Mouse (Mus musculus): ENCODE data around the gene Agrp. TPM values are rescaled to one million over a fixed set of nuclear protein-coding genes. Genes with fewer than 3 reads are reported as not detected.
A peak's percentile ranks its signal among the peaks of the same experiment; 100 is the strongest.

Agrp gene
- polyA plus RNA-seq (2012; rRNA removed) (1.0 and 1.7 TPM in 2 replicates), polyA plus RNA-seq (2014; fragmentation: Nextera tagmentation; extraction: Ambion mirVana) (2.5 and 2.6 TPM in 2 replicates)

- Histone ChIP-seq H3K4me2 (replicated peaks; ENCODE audit: low read depth, low read length, severe bottlenecking) (peak within 1 kb of the TSS; percentile 82), H3K36me3 (ENCODE audit: control insufficient read depth, insufficient read depth, low read length) (peaks cover 10% of the 10 kb centered on the region; the same call in 1 of the 2 replicates), H3K27ac (replicated peaks; ENCODE audit: low read depth, low read length) (peak within 1 kb of the TSS; percentile 100), H3K9ac (ENCODE audit: low read depth, low read length, severe bottlenecking) (peak within 1 kb of the TSS; percentile 100), H3K4me3 (replicated peaks; ENCODE audit: low read length) (peak within 1 kb of the TSS; percentile 96), H3K9me3 (ENCODE audit: control insufficient read depth, low read length) (no peaks in the 10 kb centered on the region), H3K27me3 (ENCODE audit: control insufficient read depth, insufficient read depth, low read length) (no peaks in the 10 kb centered on the region), H3K4me1 (ENCODE audit: control insufficient read depth, insufficient read depth, low read length) (peaks cover 16% of the 10 kb centered on the region)
- peak; percentile 61; the same call in 1 of the 2 replicates for TF ChIP-seq POLR2A (IDR thresholded peaks at IDR 0.05; ENCODE audit: borderline replicate concordance, extremely low read depth, insufficient read depth, insufficient read length)
- DNase-seq (ENCODE audit: low spot score): no peak
- WGBS: under 1% methylated on average over 39 of the region's 63 CpGs
- ATAC-seq (ENCODE audit: low FRiP score, low read depth): peak; percentile 32; the same call in 1 of the 2 replicates
Observed at GRCm38 (mm10) chr8:105636963-105637510, at the start of gene Agrp. TSS of gene Agrp (minus strand) at chr8:105637393.

DNA sequence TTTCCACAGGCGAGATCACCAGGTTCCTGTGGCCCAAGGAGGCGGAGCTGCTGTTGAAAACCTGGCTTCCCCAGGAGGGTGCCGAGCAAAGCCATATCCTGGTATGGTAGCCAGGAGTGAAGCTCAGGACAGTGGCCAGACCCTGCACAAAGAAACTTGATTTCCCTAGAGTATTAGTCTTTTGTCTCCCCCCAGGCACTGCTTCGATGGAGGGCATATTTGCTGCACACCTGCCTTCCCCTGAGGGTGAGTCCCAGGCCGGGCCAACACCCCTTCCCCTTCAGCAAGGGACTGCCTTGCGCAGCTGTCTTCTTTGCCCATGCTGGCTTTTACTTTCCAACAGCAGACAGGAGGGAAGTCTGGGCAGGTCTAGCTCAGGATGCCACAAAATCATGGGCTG is 49.4 kb upstream of the Agrp start:
- no peak overlapping the region for H3K4me2 ChIP-seq (replicated peaks; ENCODE audit: low read depth, low read length, severe bottlenecking)
- no peak overlapping the region for H3K4me3 ChIP-seq (replicated peaks; ENCODE audit: low read length)
- no peak for TF ChIP-seq POLR2A (IDR thresholded peaks at IDR 0.05; ENCODE audit: borderline replicate concordance, extremely low read depth, insufficient read depth, insufficient read length)
- H3K27ac ChIP-seq (replicated peaks; ENCODE audit: low read depth, low read length): no peak overlapping the region
- DNase-seq (ENCODE audit: low spot score): no peak
- no peak for ATAC-seq (ENCODE audit: low FRiP score, low read depth)
- H3K9me3 ChIP-seq (ENCODE audit: control insufficient read depth, low read length): no peaks in the 10 kb centered on the region
- H3K27me3 ChIP-seq (ENCODE audit: control insufficient read depth, insufficient read depth, low read length): no peaks in the 10 kb centered on the region
- 61% methylated on average over 6 of the region's 6 CpGs for WGBS
- peaks cover 5% of the 10 kb centered on the region; the same call in 1 of the 2 replicates for H3K4me1 ChIP-seq (ENCODE audit: control insufficient read depth, insufficient read depth, low read length)
- H3K36me3 ChIP-seq (ENCODE audit: control insufficient read depth, insufficient read depth, low read length): peaks cover 29% of the 10 kb centered on the region
- no peak overlapping the region for H3K9ac ChIP-seq (ENCODE audit: low read depth, low read length, severe bottlenecking)

DNA sequence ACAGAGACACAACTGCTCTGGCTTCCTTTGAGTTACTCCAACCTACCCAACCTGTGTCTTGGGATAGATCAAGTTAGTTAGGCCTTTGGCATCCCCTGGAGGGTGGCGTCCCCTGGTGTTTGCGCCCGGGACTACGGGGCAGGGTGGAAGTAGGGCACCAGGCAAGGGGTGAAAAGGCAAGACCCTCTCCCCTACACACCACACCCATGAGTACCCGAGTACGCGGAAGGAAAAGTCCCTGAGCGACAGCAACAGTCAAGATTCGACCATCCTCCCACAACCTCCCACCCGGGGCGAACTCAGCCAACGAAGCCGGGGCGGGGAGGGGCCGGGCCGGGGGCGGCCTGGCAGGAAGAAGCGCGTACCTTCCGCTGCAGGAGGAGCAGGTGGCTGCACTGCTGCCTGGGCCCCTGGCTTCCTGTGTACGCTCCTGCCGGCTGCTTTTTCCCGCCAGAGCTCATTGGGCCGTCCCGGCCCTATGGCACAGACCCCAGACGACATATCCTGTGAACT is 48.7 kb upstream of the Agrp start, which contains the start of gene Carmil2:
Carmil2 (plus strand) TSS at position 479 of the 513 bp plus-strand sequence.
- H3K36me3 ChIP-seq (ENCODE audit: control insufficient read depth, insufficient read depth, low read length): peaks cover 36% of the 10 kb centered on the region
- peak within 1 kb of the TSS; percentile 40 for H3K4me2 ChIP-seq (replicated peaks; ENCODE audit: low read depth, low read length, severe bottlenecking)
- H3K9ac ChIP-seq (ENCODE audit: low read depth, low read length, severe bottlenecking): peak within 1 kb of the TSS; percentile 21; the same call in 1 of the 2 replicates
- no peak for TF ChIP-seq POLR2A (IDR thresholded peaks at IDR 0.05; ENCODE audit: borderline replicate concordance, extremely low read depth, insufficient read depth, insufficient read length)
- H3K27ac ChIP-seq (replicated peaks; ENCODE audit: low read depth, low read length): no peak within 1 kb of the TSS
- WGBS: 5% methylated on average over 15 of the region's 26 CpGs
- H3K9me3 ChIP-seq (ENCODE audit: control insufficient read depth, low read length): no peaks in the 10 kb centered on the region
- no peak for DNase-seq (ENCODE audit: low spot score)
- H3K27me3 ChIP-seq (ENCODE audit: control insufficient read depth, insufficient read depth, low read length): no peaks in the 10 kb centered on the region
- H3K4me1 ChIP-seq (ENCODE audit: control insufficient read depth, insufficient read depth, low read length): peaks cover 5% of the 10 kb centered on the region; the same call in 1 of the 2 replicates
- H3K4me3 ChIP-seq (replicated peaks; ENCODE audit: low read length): peak within 1 kb of the TSS; percentile 9
- ATAC-seq (ENCODE audit: low FRiP score, low read depth): peak; percentile 36

DNA sequence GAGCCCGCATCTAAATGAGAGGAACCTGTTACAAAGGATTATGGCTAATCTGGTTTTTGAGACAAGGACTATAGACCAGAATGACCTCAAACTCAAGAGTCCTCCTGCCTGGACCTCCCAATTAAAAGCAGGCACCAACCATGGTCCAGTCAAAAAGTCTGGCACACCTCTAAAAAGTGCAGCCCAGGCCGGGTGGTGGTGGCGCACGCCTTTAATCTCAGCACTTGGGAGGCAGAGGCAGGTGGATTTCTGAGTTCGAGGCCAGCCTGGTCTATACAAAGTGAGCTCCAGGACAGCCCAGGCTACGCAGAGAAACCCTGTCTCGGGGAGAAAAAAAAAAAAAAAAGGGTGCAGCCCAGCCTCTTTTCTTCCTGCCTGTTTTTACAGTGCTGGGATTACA is 48.1 kb upstream of the Agrp start:
- H3K4me2 ChIP-seq (replicated peaks; ENCODE audit: low read depth, low read length, severe bottlenecking): no peak overlapping the region
- H3K9me3 ChIP-seq (ENCODE audit: control insufficient read depth, low read length): no peaks in the 10 kb centered on the region
- H3K36me3 ChIP-seq (ENCODE audit: control insufficient read depth, insufficient read depth, low read length): peaks cover 42% of the 10 kb centered on the region
- no peak for TF ChIP-seq POLR2A (IDR thresholded peaks at IDR 0.05; ENCODE audit: borderline replicate concordance, extremely low read depth, insufficient read depth, insufficient read length)
- 70% methylated on average over 7 of the region's 7 CpGs for WGBS
- no peak overlapping the region for H3K4me3 ChIP-seq (replicated peaks; ENCODE audit: low read length)
- H3K27me3 ChIP-seq (ENCODE audit: control insufficient read depth, insufficient read depth, low read length): no peaks in the 10 kb centered on the region
- H3K4me1 ChIP-seq (ENCODE audit: control insufficient read depth, insufficient read depth, low read length): peaks cover 5% of the 10 kb centered on the region; the same call in 1 of the 2 replicates
- DNase-seq (ENCODE audit: low spot score) (no peak), ATAC-seq (ENCODE audit: low FRiP score, low read depth) (no peak)
- H3K27ac ChIP-seq (replicated peaks; ENCODE audit: low read depth, low read length): no peak overlapping the region
- H3K9ac ChIP-seq (ENCODE audit: low read depth, low read length, severe bottlenecking): no peak overlapping the region

- ATAC-seq (ENCODE audit: low FRiP score, low read depth) (no peak), DNase-seq (ENCODE audit: low spot score) (no peak)
- Histone ChIP-seq H3K9me3 (ENCODE audit: control insufficient read depth, low read length) (no peaks in the 10 kb centered on the region), H3K36me3 (ENCODE audit: control insufficient read depth, insufficient read depth, low read length) (peaks cover 94% of the 10 kb centered on the region), H3K4me3 (replicated peaks; ENCODE audit: low read length) (no peak overlapping the region), H3K4me2 (replicated peaks; ENCODE audit: low read depth, low read length, severe bottlenecking) (no peak overlapping the region), H3K9ac (ENCODE audit: low read depth, low read length, severe bottlenecking) (no peak overlapping the region), H3K27ac (replicated peaks; ENCODE audit: low read depth, low read length) (no peak overlapping the region), H3K27me3 (ENCODE audit: control insufficient read depth, insufficient read depth, low read length) (no peaks in the 10 kb centered on the region), H3K4me1 (ENCODE audit: control insufficient read depth, insufficient read depth, low read length) (no peaks in the 10 kb centered on the region)
- TF ChIP-seq POLR2A (IDR thresholded peaks at IDR 0.05; ENCODE audit: borderline replicate concordance, extremely low read depth, insufficient read depth, insufficient read length): no peak
- 95% methylated on average over 1 of the region's 1 CpGs for WGBS
Observed at GRCm38 (mm10) chr8:105677891-105678290, 40.7 kb upstream of the Agrp start.

Data from limb, embryonic 14.5 days (tissue).